Mouse (Mus musculus): ENCODE data around the gene Crk.

Crk gene

DNA sequence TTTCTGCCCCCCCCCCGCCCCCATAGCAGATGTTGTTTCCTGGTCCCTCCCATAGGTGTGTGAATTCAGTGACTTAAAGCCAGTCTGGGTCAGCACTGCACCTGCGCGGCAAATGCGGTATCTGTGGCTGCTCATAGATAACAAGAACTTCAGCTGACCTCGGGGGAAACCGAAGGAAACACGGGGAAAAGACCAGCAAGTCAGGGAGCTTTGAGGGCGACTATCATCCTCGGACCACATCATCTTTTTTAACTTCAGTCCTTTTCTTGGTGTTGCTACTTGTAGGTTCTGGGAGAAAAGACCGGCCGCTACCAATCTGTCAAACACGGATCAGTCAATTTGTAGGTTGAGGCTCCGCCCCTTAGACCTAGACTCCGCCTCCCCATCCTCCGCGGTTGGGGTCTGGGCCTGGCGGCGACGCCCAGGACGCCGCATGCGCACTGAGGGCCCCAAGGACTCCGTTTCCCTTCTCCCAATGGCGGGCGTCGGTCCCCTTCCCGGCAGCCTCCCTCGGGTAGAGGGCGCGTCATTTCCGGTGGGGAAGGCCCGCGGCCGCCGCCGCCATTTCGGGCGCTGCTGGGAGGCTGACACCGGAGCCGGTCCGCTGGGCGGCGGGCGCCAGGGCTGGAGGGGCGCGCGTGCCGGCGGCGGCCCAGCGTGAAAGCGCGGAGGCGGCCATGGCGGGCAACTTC lies at the start of gene Crk:
Gene Crk, plus strand, starts transcription at position 513 of the 692 bp plus-strand sequence.
- DNase-seq (ENCODE audit: low spot score) = peak; percentile 98

DNA sequence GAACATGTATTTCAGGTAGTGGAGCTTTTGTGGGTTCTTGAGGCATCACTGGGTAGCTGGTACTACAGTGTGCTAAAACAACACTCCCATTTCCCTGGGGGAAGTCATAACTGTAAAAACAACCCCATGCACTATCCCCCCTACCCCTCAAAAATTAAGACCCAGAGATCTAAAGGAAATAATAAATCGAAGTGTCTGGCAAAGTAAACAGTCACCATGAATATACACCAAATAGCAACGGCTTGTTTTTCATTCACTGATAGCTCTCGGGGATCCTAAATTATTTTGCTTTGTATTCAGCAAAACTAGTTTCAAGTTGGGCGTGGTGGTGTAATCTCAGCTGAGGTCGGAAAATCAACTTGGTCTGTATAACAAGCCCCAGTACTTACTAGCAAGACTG lies 49.0 kb upstream of the Crk start:
- no peak for DNase-seq (ENCODE audit: low spot score)

DNA sequence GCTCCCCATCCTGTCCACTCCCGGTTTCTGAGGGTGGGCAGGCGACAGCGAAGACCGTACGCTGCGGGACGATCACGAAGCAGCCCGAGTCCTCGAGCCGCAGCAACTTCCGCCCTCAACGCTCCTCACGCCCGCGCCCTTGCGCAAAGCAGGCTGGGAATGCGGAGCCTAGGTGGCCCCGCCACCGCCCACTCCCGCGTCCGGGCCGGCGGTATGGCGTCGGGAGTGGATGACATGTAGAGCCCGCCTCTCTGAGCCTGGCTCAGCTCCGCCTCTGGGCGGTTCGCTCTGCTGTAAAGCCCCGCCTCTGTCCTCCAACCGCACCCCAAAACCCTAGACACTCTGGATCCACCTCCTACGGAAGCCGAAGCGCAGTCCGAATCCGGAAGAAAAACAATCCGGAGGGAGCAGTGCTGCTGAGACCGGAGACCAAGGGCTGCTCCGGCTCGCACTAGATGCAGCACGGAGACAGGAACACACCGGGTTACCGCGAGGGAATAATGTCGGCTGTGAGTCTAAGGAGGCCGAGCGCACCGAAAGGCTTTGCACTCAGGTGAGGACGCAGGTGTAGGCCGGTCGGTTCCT lies 48.3 kb upstream of the Crk start, which contains the start of gene Inpp5k:
Gene Inpp5k, plus strand, starts transcription at position 344 of the 585 bp plus-strand sequence.
- peak; percentile 93 for DNase-seq (ENCODE audit: low spot score)

DNA sequence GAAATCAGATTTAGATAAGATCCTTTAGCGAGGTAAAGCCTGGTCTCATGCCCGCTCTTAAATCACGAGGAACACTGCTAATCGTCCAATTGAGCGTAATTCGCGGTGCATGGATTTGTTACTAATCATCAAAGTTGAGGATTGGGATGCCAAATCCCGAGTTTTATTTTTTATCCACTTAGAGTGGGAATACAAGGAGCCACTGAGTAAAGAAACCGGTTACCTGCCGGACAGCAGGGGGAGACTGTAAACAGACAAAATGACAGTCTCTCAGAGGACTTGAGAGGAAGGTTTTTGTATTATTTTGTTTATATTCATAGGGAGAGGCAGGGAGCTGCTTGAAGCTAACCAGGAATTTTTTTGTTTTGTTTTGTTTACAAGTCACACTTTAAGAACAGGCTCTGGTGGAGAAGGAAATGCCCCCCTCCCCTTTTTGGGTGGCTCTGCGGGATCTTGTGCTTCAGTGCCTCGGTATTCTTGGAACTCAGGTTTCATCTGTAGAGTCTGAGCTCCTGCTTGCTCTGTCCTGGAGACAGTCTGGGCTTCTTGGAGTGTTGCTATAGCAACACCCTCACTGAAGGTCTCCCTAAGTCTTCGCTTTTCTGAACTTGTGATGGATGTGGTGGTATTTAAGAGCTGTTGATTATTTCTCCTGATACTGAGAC lies 47.4 kb upstream of the Crk start:
- DNase-seq (ENCODE audit: low spot score) = peak; percentile 43

DNA sequence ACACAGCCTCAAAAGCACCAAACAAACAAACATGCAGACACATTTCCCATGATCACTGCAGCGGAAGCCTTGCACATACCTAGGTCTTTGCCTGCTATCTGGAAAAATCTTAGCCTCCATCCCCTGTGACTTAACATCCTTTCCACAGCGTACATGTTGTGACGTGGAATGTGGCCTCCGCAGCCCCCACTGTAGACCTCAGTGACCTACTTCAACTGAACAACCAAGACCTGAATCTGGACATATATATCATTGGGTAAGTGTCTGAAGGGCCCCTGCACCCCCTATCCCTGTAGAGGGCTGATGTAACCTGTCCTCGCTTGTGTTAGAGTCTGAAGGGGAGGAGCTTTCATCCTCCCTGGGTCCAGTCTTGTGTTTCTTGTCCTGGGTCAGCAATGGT lies 46.1 kb upstream of the Crk start:
- no peak for DNase-seq (ENCODE audit: low spot score)

DNA sequence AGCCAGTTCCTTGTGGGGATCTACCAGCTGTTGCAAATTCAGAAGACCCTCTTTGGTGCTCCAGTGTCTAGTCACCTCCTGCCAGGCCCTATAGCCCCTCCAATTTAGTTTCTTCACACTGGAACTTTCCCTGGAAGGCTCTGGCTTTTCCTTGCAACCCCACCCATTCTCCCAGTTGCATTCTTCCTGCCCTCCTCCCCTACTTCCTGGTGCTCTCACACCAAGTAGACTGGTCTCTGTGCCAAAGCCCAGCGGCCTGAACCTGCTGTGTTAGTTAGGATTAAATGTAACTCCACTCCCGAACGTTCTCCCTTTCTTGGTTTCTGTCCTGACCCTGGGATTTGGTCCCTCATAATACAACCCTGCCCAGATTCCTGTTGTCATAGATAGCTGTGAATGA lies 44.3 kb upstream of the Crk start:
- DNase-seq (ENCODE audit: low spot score) = no peak

DNA sequence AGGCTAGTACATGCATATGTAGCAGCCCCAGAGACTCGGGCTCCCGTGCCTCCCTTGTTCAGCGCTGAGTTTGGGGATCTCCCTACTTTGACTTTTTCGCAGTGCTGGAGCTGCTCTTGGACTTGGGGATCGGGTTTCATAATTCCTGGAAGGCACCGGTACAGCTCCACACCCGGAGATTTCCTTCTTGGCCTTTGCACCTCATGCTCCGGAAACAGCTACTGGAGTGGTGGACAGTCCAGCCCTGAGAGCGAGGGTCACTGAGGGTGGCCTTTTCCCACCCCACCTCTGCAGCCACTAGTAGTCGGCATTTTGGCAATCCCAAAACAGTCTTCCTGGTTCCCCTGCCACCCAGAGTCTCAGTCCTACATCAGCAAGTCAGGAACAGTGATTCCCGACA lies 43.7 kb upstream of the Crk start:
- no peak for DNase-seq (ENCODE audit: low spot score)

DNA sequence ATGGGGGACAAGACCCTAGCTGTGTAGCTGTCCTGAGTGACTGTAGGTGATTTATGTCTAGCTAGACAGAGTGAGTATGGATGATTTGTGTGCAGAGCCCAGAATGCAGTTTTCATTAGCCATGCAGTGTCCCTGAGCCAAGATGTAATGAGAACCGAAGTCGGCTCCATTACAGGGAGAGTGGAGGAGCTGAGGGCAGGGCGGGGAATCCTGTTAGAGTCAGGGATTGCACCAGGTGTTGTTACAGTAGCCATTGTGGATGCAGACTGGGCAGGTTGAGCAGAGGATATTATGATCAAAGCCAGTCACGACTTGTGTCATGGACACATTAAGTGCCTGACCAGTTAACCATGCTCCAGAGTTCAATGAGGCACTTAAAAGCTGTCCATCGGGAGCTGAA lies 35.7 kb upstream of the Crk start:
- no peak for DNase-seq (ENCODE audit: low spot score)

DNA sequence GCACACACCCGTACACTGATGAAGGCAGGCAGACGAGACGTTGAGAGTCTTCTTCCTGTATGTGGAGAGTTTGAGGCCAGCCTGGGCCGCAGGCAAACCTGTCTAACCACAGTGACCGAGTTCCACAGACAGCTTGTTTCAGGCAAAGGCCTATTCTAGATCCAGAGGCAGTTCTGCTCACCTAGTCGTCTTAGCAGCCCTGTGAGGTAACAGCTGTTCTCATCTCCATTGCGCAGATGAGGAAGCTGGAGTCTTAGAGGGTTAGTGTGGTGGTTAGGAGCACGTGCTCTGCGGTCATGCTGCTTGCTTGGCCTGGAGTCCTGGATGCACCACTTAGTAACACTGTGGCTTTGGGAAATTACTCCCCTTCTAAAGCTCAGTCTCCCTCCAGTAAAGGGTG lies 34.4 kb upstream of the Crk start:
- no peak for DNase-seq (ENCODE audit: low spot score)

DNA sequence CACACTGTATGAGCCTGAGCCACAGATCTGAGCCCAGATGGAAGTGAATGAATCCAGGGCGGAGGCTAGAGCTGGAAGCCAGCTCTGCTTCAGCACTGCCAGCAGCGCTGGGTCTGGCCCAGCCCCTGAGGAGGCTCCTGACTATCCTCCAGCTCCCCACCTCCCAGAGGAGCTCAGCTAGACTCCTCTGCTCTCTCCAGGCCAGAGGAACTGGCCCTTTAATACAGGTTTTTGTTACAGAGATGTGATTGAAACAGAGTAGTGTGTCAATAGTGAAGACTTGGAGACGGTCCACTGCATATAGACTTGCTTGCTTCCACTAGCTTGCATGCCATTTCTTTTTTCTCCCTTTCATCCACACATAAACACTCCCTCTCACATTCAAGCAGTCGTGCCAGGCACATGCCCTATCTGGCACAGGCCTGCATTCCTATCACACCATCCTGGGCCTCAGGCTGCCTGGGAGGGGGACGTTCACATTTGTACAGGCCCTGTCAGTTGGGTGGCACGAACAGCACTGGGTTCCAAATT lies 31.3 kb upstream of the Crk start:
- no peak for DNase-seq (ENCODE audit: low spot score)

DNA sequence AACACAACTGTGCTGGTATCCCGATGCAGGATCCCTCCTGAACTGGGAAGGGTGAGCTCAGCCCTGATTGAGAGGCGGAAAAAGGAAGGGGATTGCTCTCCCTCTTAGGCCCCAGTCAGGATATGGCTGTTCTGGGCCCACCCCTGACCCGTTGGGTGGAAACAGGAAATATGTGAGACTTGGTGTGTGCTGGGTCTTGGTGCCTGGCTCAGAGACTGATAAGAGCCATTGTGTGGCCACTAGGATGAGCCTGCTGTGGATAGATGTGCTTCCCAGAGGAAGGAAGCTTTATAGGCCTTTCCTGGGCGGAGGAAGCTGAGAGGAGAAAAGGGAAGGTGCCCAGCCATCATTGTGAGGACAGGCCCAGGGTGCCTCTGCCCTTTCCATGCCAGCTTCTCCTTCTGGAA lies 29.9 kb upstream of the Crk start:
- no peak for DNase-seq (ENCODE audit: low spot score)

DNA sequence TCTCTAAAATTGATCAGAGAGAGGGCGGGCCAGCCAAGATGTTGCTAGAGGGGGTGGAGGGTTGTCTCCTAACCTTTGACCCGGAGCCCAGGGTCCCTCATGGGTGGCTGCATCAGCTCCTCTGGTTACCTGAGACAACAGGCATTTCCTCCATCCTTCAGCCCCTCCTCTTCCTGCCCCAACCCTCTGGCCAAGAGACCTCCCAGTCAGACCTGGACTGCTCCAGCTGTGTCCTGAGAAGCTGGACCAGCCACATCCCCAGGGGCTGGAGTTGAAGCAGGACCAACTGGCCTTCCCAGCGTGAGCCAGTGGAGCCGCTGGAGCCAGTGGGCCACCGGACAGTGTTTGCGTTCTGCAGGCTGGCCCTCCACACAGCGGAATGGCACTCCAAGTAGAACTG lies 28.7 kb upstream of the Crk start, which contains the start of gene Myo1c:
Gene Myo1c, plus strand, starts transcription at position 194 of the 400 bp plus-strand sequence.
- DNase-seq (ENCODE audit: low spot score) = no peak

DNA sequence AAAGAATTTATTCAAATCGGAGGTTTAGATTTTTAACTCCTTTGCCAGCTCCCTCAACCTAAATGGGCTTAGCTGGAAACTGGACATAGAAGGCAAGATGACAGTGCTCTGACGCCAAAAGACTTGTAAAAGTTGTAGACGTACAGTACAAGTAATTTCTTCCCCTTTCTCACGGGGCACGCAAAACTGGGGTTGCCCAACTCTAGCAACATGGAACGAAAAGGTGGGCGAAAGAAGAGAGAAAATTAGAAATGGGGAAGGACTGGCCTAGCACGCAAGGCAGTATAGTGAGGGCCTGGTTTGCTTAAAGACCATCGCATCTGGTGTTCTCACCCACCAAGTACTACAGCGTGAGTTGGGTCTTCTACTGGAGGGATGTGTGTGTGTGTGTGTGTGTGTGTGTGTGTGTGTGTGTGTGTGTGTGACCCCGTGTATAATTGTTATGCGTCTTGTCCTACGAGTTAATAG lies 28.1 kb upstream of the Crk start:
- DNase-seq (ENCODE audit: low spot score) = no peak

DNA sequence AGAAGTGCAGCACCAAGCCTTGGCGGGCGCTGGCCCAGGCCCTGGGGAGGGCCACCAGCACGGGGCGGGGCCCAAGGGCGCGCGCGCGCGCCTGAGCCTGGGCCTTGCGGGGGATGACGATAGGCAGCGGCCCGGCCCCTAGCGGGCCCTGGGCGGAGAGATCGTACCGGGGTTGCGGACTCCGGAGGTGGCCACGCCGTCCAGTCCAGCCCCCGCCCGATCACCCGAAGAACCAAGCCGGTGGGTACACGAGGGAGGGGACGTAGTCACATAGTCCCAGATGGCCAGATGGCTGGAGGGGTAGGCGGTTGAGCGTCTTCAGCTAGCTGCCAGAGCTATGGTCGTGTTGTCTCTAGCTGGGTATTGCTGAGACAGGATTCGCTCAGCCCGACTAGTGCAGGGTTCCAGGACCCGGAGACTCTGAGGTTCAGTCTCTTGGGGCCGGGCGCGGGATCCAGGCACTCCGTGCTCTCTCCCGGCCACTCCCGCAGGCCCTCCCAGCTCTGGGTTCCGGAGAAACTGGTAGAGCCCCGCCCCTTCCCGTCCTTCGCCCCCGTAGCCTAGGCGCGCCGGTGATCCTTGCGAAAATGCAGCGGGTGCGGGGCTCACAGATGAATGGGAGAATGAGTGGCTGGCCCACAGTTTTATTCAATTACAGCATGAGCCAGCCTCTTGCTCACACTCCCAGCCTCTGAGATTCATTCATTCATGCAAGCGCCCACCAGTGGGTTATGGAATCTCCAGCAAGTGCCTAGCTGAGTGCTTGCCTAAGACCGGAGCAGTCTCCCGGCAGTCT lies 27.4 kb upstream of the Crk start:
- DNase-seq (ENCODE audit: low spot score) = peak; percentile 84

DNA sequence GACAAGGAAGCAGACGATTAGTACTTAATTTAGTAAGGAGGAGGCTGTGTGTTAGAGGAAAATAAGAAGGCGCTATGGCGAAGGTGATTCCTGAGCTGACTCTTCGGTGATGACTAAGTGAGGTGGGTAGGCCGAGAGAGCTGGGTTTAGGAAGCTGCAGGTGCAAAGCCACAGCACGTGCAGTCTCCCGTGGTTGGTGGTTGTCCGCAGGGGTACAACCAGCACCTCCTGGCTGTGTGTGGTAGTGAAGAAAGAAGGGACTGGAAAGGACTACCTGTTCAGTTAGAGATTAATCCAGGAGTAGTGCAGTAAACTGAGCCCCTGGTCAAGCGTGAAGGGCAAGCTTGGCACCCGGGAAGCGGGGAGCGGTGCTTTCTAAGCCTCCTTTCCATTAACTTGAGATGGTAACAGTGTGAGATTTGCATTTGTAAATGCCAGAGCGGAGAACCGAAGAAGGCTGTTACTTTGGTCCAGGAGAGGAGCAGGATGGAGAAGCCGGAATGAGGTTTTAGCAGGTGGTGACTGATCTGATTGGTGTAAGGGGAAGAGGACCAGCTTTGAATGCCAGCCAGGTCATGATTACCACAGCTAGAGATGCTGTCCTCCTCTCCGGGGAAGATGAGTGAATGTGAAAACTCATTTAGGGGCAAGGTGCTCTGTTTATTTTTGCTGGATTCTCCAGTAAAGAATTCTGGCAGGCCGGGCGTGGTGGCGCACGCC lies 26.7 kb upstream of the Crk start:
- no peak for DNase-seq (ENCODE audit: low spot score)

DNA sequence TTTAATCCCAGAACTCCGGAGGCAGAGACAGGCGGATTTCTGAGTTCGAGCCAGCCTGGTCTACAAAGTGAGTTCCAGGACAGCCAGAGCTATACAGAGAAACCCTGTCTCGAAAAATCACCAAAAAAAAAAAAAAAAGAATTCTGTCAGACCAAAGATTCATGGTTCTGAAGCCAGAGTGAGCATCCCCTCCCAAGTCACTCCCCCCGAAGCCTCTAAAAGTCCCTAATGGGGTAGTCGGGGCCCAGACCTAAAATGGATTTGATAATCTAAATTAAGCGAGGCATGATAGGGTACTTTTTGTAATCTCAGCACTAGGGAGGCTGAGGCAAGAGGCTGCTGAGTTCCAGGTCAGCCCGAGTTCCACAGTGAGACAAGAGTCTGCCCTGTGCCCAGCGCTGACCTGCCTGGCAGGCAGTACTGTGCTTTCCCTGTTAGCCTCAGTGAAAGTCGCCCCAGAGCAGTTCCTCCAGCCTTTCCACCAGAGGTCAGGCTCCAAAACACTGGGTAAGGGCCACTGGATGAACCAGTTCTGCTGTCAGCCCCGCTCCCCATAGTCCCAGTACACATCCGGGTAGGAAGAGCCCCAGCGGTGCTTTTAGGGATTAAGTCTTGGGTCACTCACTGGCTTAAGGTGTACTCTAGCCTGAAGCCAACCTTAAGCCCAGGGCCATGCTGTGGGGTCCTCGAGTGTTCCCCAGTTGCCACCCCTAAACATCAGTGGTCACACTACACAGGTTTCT lies 25.9 kb upstream of the Crk start:
- no peak for DNase-seq (ENCODE audit: low spot score)

DNA sequence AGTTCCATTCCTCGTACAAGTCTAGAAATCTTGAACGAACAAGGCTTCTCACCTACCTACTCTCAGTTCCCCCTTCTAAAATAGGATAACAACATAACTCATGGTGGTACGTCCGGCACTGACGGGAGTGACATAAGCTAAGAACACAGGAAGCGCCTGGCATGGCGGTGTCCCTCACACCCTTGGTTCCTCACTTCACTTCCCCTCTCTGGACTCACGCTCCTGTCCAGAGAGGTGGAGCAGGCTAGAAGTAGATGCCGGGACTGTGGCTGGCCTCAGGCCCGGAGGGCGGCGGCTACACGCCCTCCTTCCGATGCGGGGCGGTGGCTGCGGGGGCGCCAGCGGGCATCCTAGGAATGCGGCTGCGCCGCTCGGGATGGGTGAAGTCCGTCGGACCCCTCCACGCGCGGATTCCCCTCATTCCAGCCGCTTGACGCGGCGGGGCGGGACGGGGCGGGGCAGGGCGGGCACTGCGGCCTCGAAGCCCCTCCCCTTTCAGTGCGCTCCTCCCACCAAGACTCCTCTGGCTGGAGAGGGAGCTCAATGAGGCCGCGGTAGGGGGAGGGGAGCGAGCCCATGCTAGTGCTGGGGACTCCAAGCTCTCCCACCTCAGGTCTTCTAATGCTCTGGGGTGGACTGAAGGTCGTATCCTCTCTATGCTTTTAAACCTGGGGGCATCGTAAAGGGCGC lies 25.1 kb upstream of the Crk start:
- peak; percentile 92 for DNase-seq (ENCODE audit: low spot score)

DNA sequence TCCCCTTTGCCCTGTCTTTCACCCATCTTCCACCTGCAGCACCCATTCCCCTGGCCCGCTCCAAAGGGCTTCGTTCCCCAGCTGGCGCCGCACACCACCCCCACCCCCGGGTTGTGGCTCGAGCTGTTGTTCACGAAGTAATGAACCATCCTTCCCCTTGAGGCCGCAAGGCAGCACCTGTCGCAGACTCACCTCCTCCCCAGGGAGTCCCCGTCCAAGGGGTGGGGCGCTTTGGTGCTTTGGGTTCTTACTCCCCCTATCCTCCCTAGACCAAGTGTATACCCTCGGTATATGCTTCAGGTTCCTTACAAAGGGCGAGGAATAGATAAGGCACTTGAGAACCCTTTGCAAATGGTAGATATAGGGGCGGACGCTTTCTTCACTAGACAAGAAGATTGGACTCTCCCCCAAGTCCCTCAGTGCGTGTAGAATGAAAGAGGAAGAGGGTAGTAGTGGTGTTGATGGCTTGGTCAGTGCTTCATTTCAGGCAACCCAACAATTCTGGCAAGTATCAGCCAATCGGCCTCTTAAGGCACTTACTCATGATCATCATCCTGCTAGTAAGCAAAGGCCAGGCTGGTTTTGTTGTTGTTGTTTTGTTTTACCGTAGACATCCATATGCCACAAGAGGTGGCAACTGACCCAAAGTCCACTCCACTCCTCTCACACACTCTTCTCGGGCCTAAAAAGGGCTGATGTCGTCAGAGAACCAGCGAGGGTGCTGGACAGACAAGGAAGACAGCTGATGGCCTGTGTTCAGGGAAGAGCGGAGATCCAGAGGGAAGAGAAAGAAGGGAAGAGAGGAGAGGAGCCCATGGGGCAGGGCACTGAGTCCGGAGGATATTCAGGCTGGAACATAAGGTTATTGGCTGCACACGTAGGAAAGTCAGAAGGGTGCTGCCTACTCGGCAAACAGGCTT lies 24.3 kb upstream of the Crk start:
- DNase-seq (ENCODE audit: low spot score) = peak; percentile 64
